Mouse (Mus musculus) megakaryocyte, embryonic 14.5 days (primary cell): ENCODE measurements around the gene Hoxc6.

Source experiments
- FLI1 ChIP-seq: IDR thresholded peaks from 2 replicates; pipeline ENCODE4 v1.6.1; 2012; ENCODE audit warnings: low read length, inconsistent platforms, mixed read lengths
- GATA1 ChIP-seq: IDR thresholded peaks from 3 replicates; pipeline ENCODE4 v1.6.1; 2012; ENCODE audit warnings: mixed read lengths, low read length, inconsistent platforms, borderline replicate concordance

DNA sequence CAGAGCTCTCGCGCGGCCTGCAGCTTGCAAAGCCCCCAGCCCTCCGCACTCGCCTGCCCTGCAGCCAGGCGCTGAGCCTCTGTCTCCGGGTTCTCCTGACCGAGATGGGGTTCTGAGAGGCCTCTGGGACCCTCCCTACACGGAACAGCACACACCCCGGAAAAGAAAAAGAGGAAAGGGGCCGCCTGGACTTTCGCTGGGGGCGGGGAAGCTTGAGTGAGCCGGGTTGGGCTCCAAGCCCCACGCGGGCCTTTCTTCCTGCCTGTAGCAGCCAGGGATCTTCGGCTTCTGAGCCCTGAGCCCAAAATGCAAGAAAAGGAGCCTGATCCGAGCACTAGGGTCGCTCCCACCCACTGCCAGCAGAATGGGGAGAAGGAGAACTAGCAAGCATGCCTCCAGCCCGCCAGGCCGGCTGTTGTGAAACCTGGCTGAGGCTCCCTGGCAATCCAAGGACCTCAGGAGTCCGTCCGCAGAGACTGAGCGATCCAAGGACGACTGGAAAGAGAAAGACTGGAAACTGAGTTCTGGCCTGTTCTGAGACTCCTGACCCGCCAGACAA lies 13.9 kb downstream of the Hoxc6 start:
- TF ChIP-seq GATA1 (no peak), FLI1 (no peak)
